Mouse (Mus musculus): Measurements from ENCODE around the gene Wbp2. TPM values are rescaled to one million over a fixed set of nuclear protein-coding genes. Genes with fewer than 3 reads are reported as not detected.
"Not testable (repeated sequence)": the region's sequence is repeated elsewhere in the genome, so short reads cannot be mapped to it uniquely, and the experiment has no call there.

Wbp2 gene
- polyA plus RNA-seq, 1 experiment from 2014 or later: 281 TPM

DNA sequence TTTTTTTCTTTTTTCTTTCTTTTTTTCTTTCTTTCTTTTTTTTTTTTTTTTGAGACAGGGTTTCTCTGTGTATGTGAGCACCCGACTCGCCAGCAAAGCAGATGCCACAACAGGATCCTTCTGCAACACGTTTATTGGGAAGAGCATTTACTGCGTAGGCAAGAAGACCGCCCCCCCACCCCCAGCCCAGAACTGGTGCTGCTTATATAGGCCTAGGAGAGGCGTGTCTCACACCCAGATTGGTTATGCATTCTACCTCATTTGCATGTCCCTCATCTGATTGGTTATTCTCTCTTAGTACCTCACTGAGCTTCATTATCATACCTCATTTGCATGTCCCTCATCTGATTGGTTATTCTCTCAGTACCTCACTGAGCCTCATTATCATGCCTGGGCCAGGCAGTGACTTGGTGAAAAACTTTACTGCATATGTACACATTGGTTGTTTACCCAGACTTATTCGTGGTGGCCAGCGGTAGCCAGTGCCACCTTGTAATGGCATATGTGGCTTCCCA is 35.0 kb upstream of the Wbp2 start:
- not testable (repeated sequence) for H3K79me2 ChIP-seq (ENCODE audit: inconsistent target); H3K27ac ChIP-seq; H3K4me3 ChIP-seq (ENCODE audit: inconsistent target)
- H3K36me3 ChIP-seq (ENCODE audit: inconsistent target): peaks cover 60% of the 10 kb centered on the region
- WGBS (ENCODE audit: missing documents): 95% methylated on average over 8 of the region's 8 CpGs

- Histone ChIP-seq H3K36me3 (ENCODE audit: inconsistent target) (peaks cover 20% of the 10 kb centered on the region), H3K79me2 (ENCODE audit: inconsistent target) (no peaks in the 10 kb centered on the region), H3K27ac (no peak overlapping the region), H3K4me3 (ENCODE audit: inconsistent target) (no peak overlapping the region)
These were observed 31.0 kb upstream of the Wbp2 start for GRCm38 (mm10) chr11:116117819-116118218.

GRCm38 (mm10) chr11:116117241-116117640 is 30.4 kb upstream of the Wbp2 start:
- Histone ChIP-seq H3K4me3 (ENCODE audit: inconsistent target) (no peak overlapping the region), H3K79me2 (ENCODE audit: inconsistent target) (no peaks in the 10 kb centered on the region), H3K27ac (no peak overlapping the region), H3K36me3 (ENCODE audit: inconsistent target) (peaks cover 14% of the 10 kb centered on the region; the same call in 1 of the 2 replicates)
- 92% methylated on average over 12 of the region's 12 CpGs for WGBS (ENCODE audit: missing documents)

DNA sequence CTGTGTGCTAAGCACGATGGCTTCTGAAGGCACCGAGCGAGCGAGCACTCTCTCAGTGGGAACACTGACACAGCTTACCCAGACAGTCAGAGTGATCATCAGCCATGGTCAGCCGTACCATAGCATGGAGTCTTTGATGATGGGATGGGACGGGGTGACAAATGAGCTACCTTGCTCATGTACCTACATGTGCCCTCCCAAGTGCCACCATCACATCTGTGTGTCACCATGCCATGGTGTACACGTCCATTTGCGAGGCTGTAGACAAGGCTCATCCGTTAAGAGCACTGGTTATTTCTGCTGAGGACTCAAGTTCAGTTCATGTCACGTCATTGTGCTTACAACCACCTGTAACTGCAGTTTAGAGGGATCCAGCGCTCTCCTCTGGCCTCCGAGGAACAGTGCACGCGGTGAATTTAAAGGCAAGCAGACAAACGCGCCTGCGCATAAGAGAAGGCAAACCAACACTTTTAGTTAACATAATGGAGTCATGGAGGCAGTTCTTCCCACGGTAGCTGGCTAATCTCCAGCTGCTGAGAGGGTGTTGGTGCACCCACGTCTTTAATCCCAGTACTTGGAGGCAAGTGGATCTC is 24.9 kb upstream of the Wbp2 start:
- 97% methylated on average over 19 of the region's 19 CpGs for WGBS (ENCODE audit: missing documents)
- no peak overlapping the region for H3K4me3 ChIP-seq (ENCODE audit: inconsistent target)
- peaks cover 5% of the 10 kb centered on the region; the same call in 1 of the 2 replicates for H3K36me3 ChIP-seq (ENCODE audit: inconsistent target)
- H3K79me2 ChIP-seq (ENCODE audit: inconsistent target): peaks cover 26% of the 10 kb centered on the region
- peak overlapping the region; percentile 97; the same call in 1 of the 2 replicates for H3K27ac ChIP-seq

DNA sequence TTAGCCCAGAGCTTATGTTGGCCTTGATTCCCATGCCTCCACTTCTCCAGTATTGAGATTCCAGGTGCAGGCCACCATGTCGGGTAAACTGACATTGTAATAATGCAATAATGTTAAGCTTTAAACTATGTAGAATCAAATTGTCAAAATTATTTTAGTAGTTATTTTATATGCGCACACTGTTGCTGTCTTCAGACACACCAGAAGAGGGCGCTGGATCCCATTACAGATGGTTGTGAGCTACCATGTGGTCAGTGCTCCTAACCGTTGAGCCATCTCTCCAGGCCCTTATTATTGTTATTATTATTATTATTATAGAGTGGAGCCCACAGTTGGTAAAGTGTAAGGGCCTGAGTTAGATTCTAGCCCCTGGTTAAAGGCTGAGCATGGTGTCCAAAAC is 24.3 kb upstream of the Wbp2 start:
- Histone ChIP-seq H3K27ac (peak overlapping the region; percentile 97), H3K36me3 (ENCODE audit: inconsistent target) (peaks cover 11% of the 10 kb centered on the region; the same call in 1 of the 2 replicates), H3K4me3 (ENCODE audit: inconsistent target) (peak overlapping the region; percentile 48; the same call in 1 of the 2 replicates), H3K79me2 (ENCODE audit: inconsistent target) (peaks cover 26% of the 10 kb centered on the region)
- 91% methylated on average over 4 of the region's 4 CpGs for WGBS (ENCODE audit: missing documents)

GRCm38 (mm10) chr11:116110540-116110939 is 23.7 kb upstream of the Wbp2 start:
- WGBS (ENCODE audit: missing documents): 3% methylated on average over 10 of the region's 10 CpGs

DNA sequence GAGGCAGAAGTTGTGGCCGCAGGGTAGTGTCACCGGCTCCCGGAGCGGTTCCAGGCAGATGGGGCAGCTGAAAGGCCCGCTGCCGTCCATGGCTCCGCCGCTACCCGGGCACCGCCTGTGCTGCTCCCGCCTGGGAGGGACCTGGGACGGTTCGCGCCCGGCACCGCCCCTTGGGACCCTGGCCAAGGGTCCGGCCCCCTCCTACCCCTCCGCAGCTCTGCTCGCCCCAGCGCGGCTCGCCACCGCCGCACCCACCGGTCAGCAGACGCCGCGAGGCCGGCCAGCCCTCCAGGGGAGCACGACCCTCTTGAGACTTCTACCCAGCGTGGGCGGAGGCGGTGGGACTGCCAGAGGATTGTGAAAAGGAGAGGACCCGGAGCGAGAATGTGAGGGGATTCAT is 23.3 kb upstream of the Wbp2 start:
- peak overlapping the region; percentile 48 for H3K4me3 ChIP-seq (ENCODE audit: inconsistent target)
- WGBS (ENCODE audit: missing documents): 2% methylated on average over 34 of the region's 35 CpGs
- peaks cover 26% of the 10 kb centered on the region for H3K79me2 ChIP-seq (ENCODE audit: inconsistent target)
- peak overlapping the region; percentile 97 for H3K27ac ChIP-seq
- H3K36me3 ChIP-seq (ENCODE audit: inconsistent target): peaks cover 18% of the 10 kb centered on the region; the same call in 1 of the 2 replicates

More at GRCm38 (mm10) chr11:116110540-116110939, 23.7 kb upstream of the Wbp2 start:
- H3K27ac ChIP-seq: peak overlapping the region; percentile 97
- peaks cover 16% of the 10 kb centered on the region; the same call in 1 of the 2 replicates for H3K36me3 ChIP-seq (ENCODE audit: inconsistent target)
- peaks cover 26% of the 10 kb centered on the region for H3K79me2 ChIP-seq (ENCODE audit: inconsistent target)
- H3K4me3 ChIP-seq (ENCODE audit: inconsistent target): peak overlapping the region; percentile 48

DNA sequence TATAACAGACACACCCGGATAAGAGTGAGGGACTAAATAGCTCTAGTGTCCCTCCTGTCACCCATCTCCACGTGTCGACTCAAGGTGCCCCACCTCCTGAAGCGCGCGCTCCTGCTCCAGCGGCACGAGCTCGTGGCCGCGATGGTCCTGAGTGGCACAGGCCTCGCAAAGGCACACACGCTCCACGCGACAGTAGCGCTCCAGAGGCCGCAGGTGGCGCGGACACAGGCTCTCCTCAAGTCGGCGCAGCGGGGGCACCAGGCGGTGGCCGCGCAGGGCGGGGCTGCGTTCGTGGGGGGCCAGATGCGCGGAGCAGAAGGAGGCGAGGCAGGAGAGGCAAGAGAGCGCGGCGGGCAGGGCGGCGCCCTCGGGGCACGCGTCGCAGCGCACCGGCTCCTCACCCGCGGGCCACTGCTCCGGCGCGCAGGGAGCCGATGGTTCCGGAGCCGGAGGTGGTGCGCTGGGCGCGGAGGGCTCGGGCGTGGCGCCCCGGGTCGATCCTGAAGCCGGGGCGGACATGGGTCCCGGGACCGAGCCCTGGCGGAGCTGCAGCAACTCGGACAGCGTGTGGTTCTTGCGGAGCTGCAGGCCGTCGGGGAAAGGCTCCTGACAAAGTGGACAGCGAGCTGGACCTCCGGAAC is 22.8 kb upstream of the Wbp2 start:
- Histone ChIP-seq H3K36me3 (ENCODE audit: inconsistent target) (peaks cover 18% of the 10 kb centered on the region; the same call in 1 of the 2 replicates), H3K79me2 (ENCODE audit: inconsistent target) (peaks cover 26% of the 10 kb centered on the region), H3K27ac (peak overlapping the region; percentile 25; the same call in 1 of the 2 replicates), H3K4me3 (ENCODE audit: inconsistent target) (peak overlapping the region; percentile 56)
- 1% methylated on average over 70 of the region's 70 CpGs for WGBS (ENCODE audit: missing documents)

GRCm38 (mm10) chr11:116108464-116109137 is 21.8 kb upstream of the Wbp2 start:
- Histone ChIP-seq H3K27ac (peak overlapping the region; percentile 25; the same call in 1 of the 2 replicates), H3K4me3 (ENCODE audit: inconsistent target) (peak overlapping the region; percentile 56), H3K36me3 (ENCODE audit: inconsistent target) (peaks cover 18% of the 10 kb centered on the region; the same call in 1 of the 2 replicates), H3K79me2 (ENCODE audit: inconsistent target) (peaks cover 26% of the 10 kb centered on the region)
- WGBS (ENCODE audit: missing documents): 37% methylated on average over 23 of the region's 23 CpGs

DNA sequence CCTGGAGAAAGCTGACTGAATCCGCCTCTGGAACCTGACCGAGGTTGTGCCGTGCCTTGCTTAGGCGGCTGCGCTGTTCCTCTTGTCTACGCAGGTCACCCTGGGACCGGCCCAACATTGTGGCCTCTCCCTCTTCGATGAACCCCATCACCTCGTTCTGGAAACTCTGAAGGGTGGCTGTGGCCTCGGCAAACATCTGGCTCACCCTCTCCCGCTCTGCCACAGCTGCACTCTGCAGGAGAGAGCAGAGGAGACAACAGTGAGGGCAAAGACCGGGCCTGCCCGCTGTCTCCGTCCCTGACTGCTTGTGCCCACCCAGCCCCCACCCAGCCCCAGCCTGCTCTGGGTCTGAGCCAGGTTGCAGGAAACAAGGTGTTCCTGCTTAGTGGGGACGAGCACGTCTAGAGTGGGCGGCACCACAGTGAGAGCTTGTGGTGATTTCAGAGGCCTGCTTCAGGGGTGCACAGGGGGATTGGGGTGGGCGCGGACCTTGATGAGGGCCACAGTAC is 21.0 kb upstream of the Wbp2 start:
- H3K27ac ChIP-seq: no peak overlapping the region
- peaks cover 18% of the 10 kb centered on the region; the same call in 1 of the 2 replicates for H3K36me3 ChIP-seq (ENCODE audit: inconsistent target)
- WGBS (ENCODE audit: missing documents): 79% methylated on average over 16 of the region's 19 CpGs
- H3K4me3 ChIP-seq (ENCODE audit: inconsistent target): no peak overlapping the region
- peaks cover 26% of the 10 kb centered on the region for H3K79me2 ChIP-seq (ENCODE audit: inconsistent target)

- WGBS (ENCODE audit: missing documents): 69% methylated on average over 13 of the region's 14 CpGs
- H3K4me3 ChIP-seq (ENCODE audit: inconsistent target): no peak overlapping the region
- no peak overlapping the region for H3K27ac ChIP-seq
- peaks cover 18% of the 10 kb centered on the region; the same call in 1 of the 2 replicates for H3K36me3 ChIP-seq (ENCODE audit: inconsistent target)
- peaks cover 26% of the 10 kb centered on the region for H3K79me2 ChIP-seq (ENCODE audit: inconsistent target)
These were observed 20.4 kb upstream of the Wbp2 start for GRCm38 (mm10) chr11:116106963-116107776.

GRCm38 (mm10) chr11:116106154-116106962 is 19.6 kb upstream of the Wbp2 start:
- H3K27ac ChIP-seq: no peak overlapping the region
- peaks cover 19% of the 10 kb centered on the region for H3K79me2 ChIP-seq (ENCODE audit: inconsistent target)
- 94% methylated on average over 32 of the region's 32 CpGs for WGBS (ENCODE audit: missing documents)
- H3K4me3 ChIP-seq (ENCODE audit: inconsistent target): no peak overlapping the region
- peaks cover 18% of the 10 kb centered on the region; the same call in 1 of the 2 replicates for H3K36me3 ChIP-seq (ENCODE audit: inconsistent target)

- WGBS (ENCODE audit: missing documents): 94% methylated on average over 2 of the region's 2 CpGs
- Histone ChIP-seq H3K79me2 (ENCODE audit: inconsistent target) (peaks cover 17% of the 10 kb centered on the region), H3K27ac (no peak overlapping the region), H3K4me3 (ENCODE audit: inconsistent target) (no peak overlapping the region), H3K36me3 (ENCODE audit: inconsistent target) (peaks cover 18% of the 10 kb centered on the region; the same call in 1 of the 2 replicates)
These were observed 18.3 kb upstream of the Wbp2 start for GRCm38 (mm10) chr11:116105065-116105464.

Data from macrophage (primary cell).